Mouse (Mus musculus): ENCODE data around the gene Pnpla1.

DNA sequence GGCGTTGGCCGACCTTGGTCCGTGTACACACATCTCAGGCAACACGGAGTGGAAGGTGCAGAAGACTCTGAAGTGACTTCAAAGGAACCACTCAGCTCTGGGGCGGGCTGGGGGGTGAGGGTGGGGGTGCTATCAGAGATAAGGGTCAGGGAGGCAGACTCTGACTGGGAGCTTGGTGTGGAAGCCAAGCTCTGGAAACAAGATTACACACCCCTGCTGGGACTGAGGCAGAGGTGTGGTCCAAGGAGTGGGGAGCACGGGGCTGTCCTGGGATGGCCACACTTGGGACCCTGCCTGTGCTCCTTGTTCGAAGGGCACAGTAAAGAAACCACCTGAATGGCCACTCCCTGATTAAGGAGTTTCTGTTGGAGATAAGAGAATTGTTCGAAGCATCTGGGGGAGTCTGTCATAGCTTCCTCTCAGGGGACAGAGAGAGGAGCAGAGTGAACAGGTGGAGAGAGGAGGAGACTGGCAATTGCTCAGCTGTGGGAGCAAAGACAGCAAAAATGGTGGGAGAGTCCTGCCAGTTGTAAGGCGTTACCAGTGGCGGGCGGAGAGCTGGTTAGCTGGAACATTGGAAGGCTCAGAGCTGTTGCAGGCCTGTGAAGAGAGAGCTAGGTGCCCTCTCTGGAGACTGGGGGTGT lies 11.1 kb upstream of the Pnpla1 start:
- TF ChIP-seq CTCF (IDR thresholded peaks at IDR 0.05; ENCODE audit: control insufficient read depth, insufficient read depth, insufficient read length), result no peak
- no peak for TF ChIP-seq FOSL1 (IDR thresholded peaks at IDR 0.05; ENCODE audit: insufficient read depth, low read length, poor library complexity, severe bottlenecking)
